ENCODE assay signal across 25 mouse cellular contexts in genomic region chr17:27082796-27083195, GRCm38 (mm10). TPM values are rescaled to one million over a fixed set of nuclear protein-coding genes. Genes with fewer than 3 reads are reported as not detected.
DNase-seq lines count a peak whose midpoint lies in the region; ATAC-seq lines count a peak whose summit lies in the region.
"Had no signal": no experiment of that assay in that cellular context is flagged by ENCODE, and none has a peak within 500 bp of the region (broad histone marks: within the 10 kb centered on the region; RNA-seq: fewer than 3 reads in every experiment).

No protein-coding gene starts in this region.

- H3K4me3 ChIP-seq in forebrain, embryonic 13.5 days = no peak overlapping the region
- no peak overlapping the region for H3K4me3 ChIP-seq in forebrain, embryonic 10.5 days
- H3K4me3 ChIP-seq in megakaryocyte, embryonic 14.5 days (replicated peaks) = peak overlapping the region; percentile 51
- no peak overlapping the region for H3K4me3 ChIP-seq in intestine, embryonic 15.5 days (replicated peaks)
- H3K4me3 ChIP-seq in embryonic facial prominence, embryonic 10.5 days = no peak overlapping the region
- H3K4me3 ChIP-seq: embryonic facial prominence, embryonic 13.5 days; forebrain, embryonic 15.5 days; hindbrain, embryonic 13.5 days; left cerebral cortex, adult 2 months; limb, embryonic 15.5 days; lung, embryonic 15.5 days; midbrain, embryonic 13.5 days had no signal

- H3K4me2 ChIP-seq in forebrain, embryonic 13.5 days = no peak overlapping the region
- no peak overlapping the region for H3K4me2 ChIP-seq in intestine, embryonic 15.5 days (replicated peaks)
- H3K4me2 ChIP-seq: embryonic facial prominence, embryonic 13.5 days; forebrain, embryonic 15.5 days; hindbrain, embryonic 13.5 days; limb, embryonic 15.5 days; lung, embryonic 15.5 days; midbrain, embryonic 13.5 days had no signal

- H3K9ac ChIP-seq in forebrain, embryonic 13.5 days = peak overlapping the region; percentile 4; the same call in 1 of the 2 replicates
- peak overlapping the region; percentile 21; the same call in 1 of the 2 replicates for H3K9ac ChIP-seq in intestine, embryonic 15.5 days
- H3K9ac ChIP-seq: forebrain, embryonic 15.5 days; hindbrain, embryonic 13.5 days; limb, embryonic 15.5 days; liver, embryonic 14.5 days; lung, embryonic 15.5 days had no signal

- no peak for ATAC-seq in forebrain, embryonic 13.5 days
- ATAC-seq in megakaryocyte, adult 5-6 weeks (ENCODE audit: poor library complexity, severe bottlenecking) = no peak
- no peak for ATAC-seq in intestine, embryonic 15.5 days
- ATAC-seq in granulocyte monocyte progenitor cell, adult 5-6 weeks (replicated peaks; ENCODE audit: poor library complexity, severe bottlenecking) = no peak
- ATAC-seq: forebrain, embryonic 15.5 days; midbrain, embryonic 13.5 days had no signal

- H3K36me3 ChIP-seq in forebrain, embryonic 13.5 days (ENCODE audit: poor library complexity, severe bottlenecking) = no peaks in the 10 kb centered on the region
- no peaks in the 10 kb centered on the region for H3K36me3 ChIP-seq in forebrain, embryonic 10.5 days (replicated peaks)
- no peaks in the 10 kb centered on the region for H3K36me3 ChIP-seq in megakaryocyte, embryonic 14.5 days (replicated peaks; ENCODE audit: low read length)
- H3K36me3 ChIP-seq in intestine, embryonic 15.5 days = no peaks in the 10 kb centered on the region
- H3K36me3 ChIP-seq in embryonic facial prominence, embryonic 10.5 days (replicated peaks) = no peaks in the 10 kb centered on the region
- H3K36me3 ChIP-seq: forebrain, embryonic 15.5 days; hindbrain, embryonic 13.5 days; lung, embryonic 15.5 days; midbrain, embryonic 13.5 days had no signal

- peaks cover 2% of the 10 kb centered on the region; the same call in 1 of the 2 replicates for H3K9me3 ChIP-seq in forebrain, embryonic 13.5 days (replicated peaks)
- H3K9me3 ChIP-seq in forebrain, embryonic 10.5 days = peaks cover 3% of the 10 kb centered on the region; the same call in 1 of the 2 replicates
- H3K9me3 ChIP-seq in megakaryocyte, embryonic 14.5 days = peaks cover 6% of the 10 kb centered on the region
- no peaks in the 10 kb centered on the region for H3K9me3 ChIP-seq in intestine, embryonic 15.5 days
- peaks cover 3% of the 10 kb centered on the region; the same call in 1 of the 2 replicates for H3K9me3 ChIP-seq in embryonic facial prominence, embryonic 10.5 days
- H3K9me3 ChIP-seq: forebrain, embryonic 15.5 days; hindbrain, embryonic 13.5 days; limb, embryonic 15.5 days; lung, embryonic 15.5 days; midbrain, embryonic 13.5 days had no signal

- H3K27ac ChIP-seq in forebrain, embryonic 13.5 days = no peak overlapping the region
- H3K27ac ChIP-seq in forebrain, embryonic 10.5 days = no peak overlapping the region
- peak overlapping the region; percentile 73 for H3K27ac ChIP-seq in intestine, embryonic 15.5 days
- H3K27ac ChIP-seq in embryonic facial prominence, embryonic 10.5 days (replicated peaks) = no peak overlapping the region; the same call in 1 of the 2 replicates
- H3K27ac ChIP-seq: embryonic facial prominence, embryonic 13.5 days; forebrain, embryonic 15.5 days; hindbrain, embryonic 13.5 days; left cerebral cortex, adult 2 months; limb, embryonic 15.5 days; liver, embryonic 14.5 days; lung, embryonic 15.5 days; midbrain, embryonic 13.5 days had no signal

- 0 out of 2 replicates have a peak, but pooled peaks cover 4% of the 10 kb centered on the region for H3K4me1 ChIP-seq in forebrain, embryonic 13.5 days
- H3K4me1 ChIP-seq in forebrain, embryonic 10.5 days = peaks cover 30% of the 10 kb centered on the region
- peaks cover 62% of the 10 kb centered on the region for H3K4me1 ChIP-seq in megakaryocyte, embryonic 14.5 days
- H3K4me1 ChIP-seq in intestine, embryonic 15.5 days (replicated peaks) = peaks cover 37% of the 10 kb centered on the region
- H3K4me1 ChIP-seq in embryonic facial prominence, embryonic 10.5 days = peaks cover 39% of the 10 kb centered on the region
- H3K4me1 ChIP-seq: forebrain, embryonic 15.5 days; hindbrain, embryonic 13.5 days had no signal

- H3K27me3 ChIP-seq in forebrain, embryonic 13.5 days = no peaks in the 10 kb centered on the region
- no peaks in the 10 kb centered on the region for H3K27me3 ChIP-seq in forebrain, embryonic 10.5 days (ENCODE audit: poor library complexity, severe bottlenecking)
- H3K27me3 ChIP-seq in megakaryocyte, embryonic 14.5 days (replicated peaks) = peaks cover 42% of the 10 kb centered on the region
- no peaks in the 10 kb centered on the region for H3K27me3 ChIP-seq in intestine, embryonic 15.5 days (replicated peaks)
- H3K27me3 ChIP-seq in embryonic facial prominence, embryonic 10.5 days (replicated peaks; ENCODE audit: low read depth, poor library complexity, severe bottlenecking) = no peaks in the 10 kb centered on the region
- H3K27me3 ChIP-seq: CH12.LX; embryonic facial prominence, embryonic 13.5 days; forebrain, embryonic 15.5 days; hindbrain, embryonic 13.5 days; limb, embryonic 15.5 days; lung, embryonic 15.5 days; midbrain, embryonic 13.5 days had no signal

- DNase-seq in forebrain, embryonic 10.5 days (ENCODE audit: extremely low spot score, low spot score) = no peak
- no peak for DNase-seq in cerebellum, postnatal 10 days
- DNase-seq in embryonic facial prominence, embryonic 10.5 days (ENCODE audit: low spot score) = no peak
- DNase-seq: cerebellum, adult 11-12 months; cerebellum, postnatal 14 days; heart, postnatal 10 days; kidney, adult 9 months; kidney, postnatal 4 days; left cerebral cortex, postnatal 4 days; lung, postnatal 4 days; spleen, adult 18-20 months had no signal

- WGBS in forebrain, embryonic 13.5 days = 77% methylated on average over 8 of the region's 8 CpGs
- 79% methylated on average over 8 of the region's 8 CpGs for WGBS in forebrain, embryonic 10.5 days
- 48% methylated on average over 8 of the region's 8 CpGs for WGBS in intestine, embryonic 15.5 days
- 66% methylated on average over 8 of the region's 8 CpGs for WGBS in embryonic facial prominence, embryonic 10.5 days

RNA-seq across cellular contexts. Expression of gene Itpr3, which starts 25.7 kb away (rescaled TPM):
- 0.41 and 0.52 TPM in 2 replicates for polyA plus RNA-seq in forebrain, embryonic 13.5 days (2015; fragmentation: Nextera tagmentation; extraction: Ambion mirVana)
- polyA plus RNA-seq in forebrain, embryonic 10.5 days (2016; fragmentation: Nextera tagmentation; extraction: Ambion mirVana) = 1.6 TPM in 2 replicates
- 0.17 and 1.3 TPM in 2 replicates for polyA plus RNA-seq in megakaryocyte, embryonic 14.5 days (2012; ENCODE audit: insufficient read depth, low replicate concordance)
- total RNA-seq in megakaryocyte, adult 5-6 weeks (2015) = 5.9 and 6.2 TPM in 2 replicates
- total RNA-seq in megakaryocyte, adult 5-6 weeks (2017) = 10.9 and 12.2 TPM in 2 replicates
- polyA plus RNA-seq in intestine, embryonic 15.5 days (2015; fragmentation: Nextera tagmentation; extraction: Ambion mirVana) = 13.0 and 14.5 TPM in 2 replicates
- 4.0 and 8.5 TPM in 2 replicates for total RNA-seq in granulocyte monocyte progenitor cell, adult 5-6 weeks (2014; fragmentation: Nextera tagmentation)
- 6.1 and 6.5 TPM in 2 replicates for total RNA-seq in granulocyte monocyte progenitor cell, adult 5-6 weeks (2017)
- polyA plus RNA-seq in embryonic facial prominence, embryonic 10.5 days (2016; fragmentation: Nextera tagmentation; extraction: Ambion mirVana) = 2.3 and 4.0 TPM in 2 replicates

RNA-seq across cellular contexts. Expression of gene Uqcc2, which starts 50.9 kb away (rescaled TPM):
- 310 and 318 TPM in 2 replicates for polyA plus RNA-seq in forebrain, embryonic 13.5 days (2015; fragmentation: Nextera tagmentation; extraction: Ambion mirVana)
- polyA plus RNA-seq in forebrain, embryonic 10.5 days (2016; fragmentation: Nextera tagmentation; extraction: Ambion mirVana) = 394 and 405 TPM in 2 replicates
- polyA plus RNA-seq in megakaryocyte, embryonic 14.5 days (2012; ENCODE audit: insufficient read depth, low replicate concordance) = 35.6 and 163 TPM in 2 replicates
- 92.0 and 94.4 TPM in 2 replicates for total RNA-seq in megakaryocyte, adult 5-6 weeks (2015)
- total RNA-seq in megakaryocyte, adult 5-6 weeks (2017) = 88.7 and 110 TPM in 2 replicates
- polyA plus RNA-seq in intestine, embryonic 15.5 days (2015; fragmentation: Nextera tagmentation; extraction: Ambion mirVana) = 266 and 272 TPM in 2 replicates
- total RNA-seq in granulocyte monocyte progenitor cell, adult 5-6 weeks (2014; fragmentation: Nextera tagmentation) = 142 and 196 TPM in 2 replicates
- total RNA-seq in granulocyte monocyte progenitor cell, adult 5-6 weeks (2017) = 166 and 171 TPM in 2 replicates
- polyA plus RNA-seq in embryonic facial prominence, embryonic 10.5 days (2016; fragmentation: Nextera tagmentation; extraction: Ambion mirVana) = 407 and 410 TPM in 2 replicates

RNA-seq across cellular contexts. Expression of gene Bak1, which starts 54.0 kb away (rescaled TPM):
- 1.9 and 2.6 TPM in 2 replicates for polyA plus RNA-seq in forebrain, embryonic 13.5 days (2015; fragmentation: Nextera tagmentation; extraction: Ambion mirVana)
- 3.1 and 3.4 TPM in 2 replicates for polyA plus RNA-seq in forebrain, embryonic 10.5 days (2016; fragmentation: Nextera tagmentation; extraction: Ambion mirVana)
- 164 and 277 TPM in 2 replicates for polyA plus RNA-seq in megakaryocyte, embryonic 14.5 days (2012; ENCODE audit: insufficient read depth, low replicate concordance)
- 115 and 120 TPM in 2 replicates for total RNA-seq in megakaryocyte, adult 5-6 weeks (2015)
- 70.4 and 71.5 TPM in 2 replicates for total RNA-seq in megakaryocyte, adult 5-6 weeks (2017)
- 7.3 and 8.1 TPM in 2 replicates for polyA plus RNA-seq in intestine, embryonic 15.5 days (2015; fragmentation: Nextera tagmentation; extraction: Ambion mirVana)
- total RNA-seq in granulocyte monocyte progenitor cell, adult 5-6 weeks (2014; fragmentation: Nextera tagmentation) = 137 and 143 TPM in 2 replicates
- 55.9 and 59.2 TPM in 2 replicates for total RNA-seq in granulocyte monocyte progenitor cell, adult 5-6 weeks (2017)
- 2.8 and 3.3 TPM in 2 replicates for polyA plus RNA-seq in embryonic facial prominence, embryonic 10.5 days (2016; fragmentation: Nextera tagmentation; extraction: Ambion mirVana)

Comparison
In these comparisons a context has a peak if more than half of its experiments do, and no peak if none do; other contexts are left out.
1. RNA of gene Bak1, which starts 54.0 kb away (polyA plus RNA-seq): 164 to 277 TPM in megakaryocyte, embryonic 14.5 days; 7.3 to 8.1 TPM in intestine, embryonic 15.5 days, 3.1 to 3.4 TPM in forebrain, embryonic 10.5 days, 2.8 to 3.3 TPM in embryonic facial prominence, embryonic 10.5 days and 1.9 to 2.6 TPM in forebrain, embryonic 13.5 days; every median in the first group is over 10 times any median in the second.